Mouse (Mus musculus) stomach, postnatal 0 days (tissue): ENCODE results near the gene Dynll2.

Source experiments
- CTCF ChIP-seq: IDR thresholded peaks from 2 replicates; pipeline ENCODE4 v1.5.1; 2016; ENCODE audit warnings: antibody characterized with exemption, low read depth, mild to moderate bottlenecking, moderate library complexity
- EP300 ChIP-seq: optimal IDR thresholded peaks from 2 replicates; pipeline ENCODE3; 2016; ENCODE audit warnings: antibody characterized with exemption

DNA sequence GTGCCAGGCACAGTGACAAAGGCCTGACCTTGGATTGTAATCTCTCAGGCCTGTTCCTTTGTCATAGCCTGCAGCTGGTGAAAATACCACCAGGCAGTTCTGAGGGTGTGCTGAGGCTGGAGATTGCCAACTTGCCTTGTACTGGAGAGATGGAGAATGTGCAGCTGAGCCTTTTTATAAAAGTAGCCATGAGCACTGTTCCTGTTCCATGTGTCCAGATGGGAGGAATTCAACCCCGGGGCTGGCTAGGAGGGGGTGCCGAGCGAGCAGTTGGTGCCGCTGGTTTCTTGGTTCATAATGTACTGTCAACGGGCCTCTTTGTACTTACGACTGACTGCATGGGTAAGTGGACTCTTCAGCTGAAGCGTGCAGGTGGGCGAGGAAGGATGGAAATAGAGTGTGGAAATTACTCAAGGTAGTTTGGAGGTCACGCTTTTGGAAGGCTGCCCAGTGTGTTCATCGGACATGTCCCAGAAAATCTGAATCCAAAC is 49.5 kb upstream of the Dynll2 start:
- TF ChIP-seq CTCF (no peak), EP300 (no peak)
